Mouse (Mus musculus): Measurements from ENCODE around the gene Zfp619.
"Not testable (repeated sequence)": the region's sequence is repeated elsewhere in the genome, so short reads cannot be mapped to it uniquely, and the experiment has no call there.

The Zfp619 gene

DNA sequence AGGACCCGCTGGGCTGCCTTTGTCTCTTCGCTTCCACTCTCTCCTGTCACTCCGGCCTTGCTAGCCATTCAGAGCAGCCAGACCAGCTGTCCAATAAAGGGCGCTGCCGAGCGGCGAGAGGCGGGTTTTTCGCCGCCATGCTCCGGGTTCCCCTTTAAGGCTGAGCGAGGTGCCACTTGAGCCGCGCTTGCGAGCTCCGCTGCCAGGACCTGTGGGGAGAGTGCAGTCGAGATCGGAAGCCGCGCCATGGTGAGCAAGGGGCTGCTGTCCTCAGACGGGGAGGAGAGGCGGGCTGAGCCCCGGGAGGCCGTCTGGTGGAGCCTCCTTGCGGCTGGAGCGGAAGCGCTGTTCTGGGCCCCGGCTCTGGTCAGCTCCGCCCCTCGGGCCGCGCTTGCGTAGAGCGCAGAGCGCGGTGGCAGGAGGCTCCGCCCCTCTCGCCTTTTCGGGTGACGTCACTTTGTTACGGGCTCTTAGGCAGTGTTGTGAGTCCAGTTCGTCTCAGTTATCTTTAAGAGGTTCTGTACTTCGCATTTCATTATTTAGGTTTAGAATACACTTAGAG is at the start of gene Zfp619:
TSS of gene Zfp619 (plus strand) at position 151 of the 562 bp plus-strand sequence.
- peak; percentile 95 for DNase-seq (ENCODE audit: extremely low spot score)

DNA sequence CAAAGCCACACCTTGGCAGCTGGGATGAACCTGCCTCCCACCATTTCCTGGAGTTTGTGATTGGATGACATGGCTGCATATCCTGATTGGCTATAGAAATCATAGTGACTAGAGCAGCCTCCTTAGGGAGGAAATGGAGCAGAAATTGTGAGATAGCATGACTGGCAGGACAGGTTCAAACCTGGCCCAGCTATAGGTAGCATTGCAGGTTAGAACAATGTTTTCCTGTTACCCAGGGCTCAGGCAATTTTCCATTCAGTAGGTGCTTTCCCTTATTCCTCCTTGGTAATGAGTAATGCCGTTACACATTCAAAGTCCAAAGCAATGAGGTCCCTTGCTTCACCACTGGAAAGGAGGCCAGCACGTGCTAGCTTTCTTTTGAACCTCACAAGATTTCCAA is 38.6 kb upstream of the Zfp619 start:
- DNase-seq (ENCODE audit: extremely low spot score) = no peak

GRCm38 (mm10) chr7:39484384-39484783 is 33.2 kb upstream of the Zfp619 start:
- DNase-seq (ENCODE audit: extremely low spot score) = no peak

DNA sequence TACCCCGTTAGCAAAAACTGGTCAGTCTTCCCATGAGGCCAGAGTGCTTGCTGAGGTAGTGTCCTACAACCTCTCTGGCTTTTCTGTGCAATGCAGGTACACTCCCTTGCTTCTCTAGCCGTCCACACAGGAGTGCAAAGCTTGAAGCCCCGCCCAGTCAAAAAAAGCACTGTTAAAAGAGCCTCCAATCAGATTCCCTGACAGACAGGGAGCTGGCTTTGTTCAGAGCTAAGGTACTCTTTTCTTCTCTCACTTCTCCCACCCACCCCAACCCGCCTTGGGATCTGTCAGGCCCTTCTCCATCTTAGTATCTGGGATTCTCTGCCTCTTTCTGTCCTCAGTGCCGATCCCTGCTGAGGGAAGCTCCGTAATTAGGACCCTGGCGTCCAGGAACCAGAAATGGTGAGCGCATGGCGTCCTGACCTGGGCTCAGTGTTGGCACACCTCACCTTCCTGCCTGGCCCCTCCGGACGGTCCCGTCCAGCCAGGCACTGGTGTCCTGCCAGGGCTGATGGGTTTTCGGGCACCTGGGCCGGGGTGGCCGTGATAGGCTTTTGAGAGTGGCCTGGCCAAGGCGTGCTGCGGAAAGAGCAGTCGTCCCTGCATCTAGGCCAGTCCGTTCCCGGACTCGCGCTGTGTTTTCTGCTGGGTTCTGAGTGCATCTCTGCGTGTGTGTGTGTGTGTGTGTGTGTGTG is 30.3 kb upstream of the Zfp619 start:
- DNase-seq (ENCODE audit: extremely low spot score) = peak; percentile 49

GRCm38 (mm10) chr7:39487854-39488205 is 29.7 kb upstream of the Zfp619 start:
- DNase-seq (ENCODE audit: extremely low spot score) = peak; percentile 0

GRCm38 (mm10) chr7:39494646-39495045 is 22.9 kb upstream of the Zfp619 start:
- no peak for DNase-seq (ENCODE audit: extremely low spot score)

GRCm38 (mm10) chr7:39504100-39504499 is 13.5 kb upstream of the Zfp619 start:
- DNase-seq (ENCODE audit: extremely low spot score) = no peak

GRCm38 (mm10) chr7:39518362-39518761 is 796 bp downstream of the Zfp619 start:
- DNase-seq (ENCODE audit: extremely low spot score) = peak; percentile 5

DNA sequence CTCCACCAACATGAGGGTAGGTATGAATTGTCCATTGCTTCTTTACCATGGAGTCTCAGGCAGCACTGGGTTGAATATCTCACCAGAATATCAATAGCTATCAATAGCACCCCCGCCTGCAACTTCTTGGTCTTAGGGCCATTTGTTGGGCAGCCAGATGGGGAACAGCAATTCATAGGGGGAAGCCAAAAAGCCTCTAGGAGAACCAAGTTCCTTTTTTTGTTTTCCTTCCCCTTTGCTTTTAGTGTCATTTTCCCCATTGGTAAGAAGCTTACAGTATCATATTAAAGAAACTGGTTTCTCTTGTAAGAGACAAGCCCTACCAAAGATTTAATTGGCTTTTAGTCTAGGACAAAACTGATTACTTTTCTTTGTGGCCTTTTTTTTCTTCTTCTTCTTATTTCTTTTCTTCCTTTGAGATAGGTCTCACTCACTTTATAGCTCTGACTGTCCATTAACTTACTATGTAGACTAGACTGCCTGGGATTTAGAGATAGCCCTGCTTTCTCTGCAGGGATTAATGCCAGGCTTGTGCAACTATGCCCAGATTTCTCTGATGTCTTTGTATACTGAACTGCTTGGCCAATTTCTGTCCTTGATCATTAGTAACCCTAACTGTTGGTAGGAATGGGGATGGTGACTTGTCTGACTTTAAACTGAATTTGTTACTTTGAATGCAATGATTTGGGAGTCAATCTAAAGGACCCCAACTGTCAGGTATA is 6.3 kb downstream of the Zfp619 start:
- no peak for DNase-seq (ENCODE audit: extremely low spot score)

DNA sequence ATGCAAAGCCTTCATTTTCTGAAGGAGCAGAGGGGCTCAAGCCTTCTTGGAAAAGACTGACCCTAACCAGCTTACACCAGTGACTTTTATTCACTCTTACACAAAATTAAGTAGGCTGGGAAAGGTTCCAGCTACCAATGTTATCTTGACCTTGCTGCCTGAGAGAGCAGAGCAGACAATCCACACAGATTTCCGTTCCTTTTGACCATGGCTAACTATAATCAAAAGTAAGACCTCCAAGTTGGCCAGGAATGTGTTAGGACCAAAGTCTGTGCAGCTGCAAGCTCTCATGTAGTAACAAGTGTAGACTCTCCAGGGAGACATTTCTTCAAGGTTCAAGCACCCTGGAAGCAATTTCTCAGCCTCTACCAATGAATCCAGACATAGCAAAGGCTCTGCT is 25.6 kb downstream of the Zfp619 start:
- DNase-seq (ENCODE audit: extremely low spot score) = no peak

- DNase-seq (ENCODE audit: extremely low spot score) = peak; percentile 84
Measured at GRCm38 (mm10) chr7:39544242-39545111, 26.9 kb downstream of the Zfp619 start.

DNA sequence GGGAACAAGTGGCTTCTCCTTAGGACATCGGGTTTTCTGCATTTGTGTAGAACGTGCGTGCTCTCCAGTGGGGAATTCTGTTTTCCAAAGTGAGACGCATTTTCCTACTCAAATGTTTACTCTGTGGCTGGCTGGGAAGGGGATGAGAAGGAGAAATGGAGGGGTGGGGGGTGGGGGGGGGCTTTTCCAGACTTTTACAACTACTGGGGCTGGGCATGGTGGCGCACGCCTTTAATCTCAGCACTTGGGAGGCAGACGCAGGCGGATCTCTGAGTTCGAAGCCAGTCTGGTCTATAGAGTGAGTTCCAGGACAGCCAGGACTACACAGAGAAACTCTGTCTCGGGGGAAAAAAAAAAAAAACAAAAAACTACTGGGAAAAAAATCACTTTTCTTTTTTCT is 27.6 kb downstream of the Zfp619 start:
- DNase-seq (ENCODE audit: extremely low spot score) = peak; percentile 5

- DNase-seq (ENCODE audit: extremely low spot score) = no peak
Measured at GRCm38 (mm10) chr7:39549336-39549735, 31.8 kb downstream of the Zfp619 start.

DNA sequence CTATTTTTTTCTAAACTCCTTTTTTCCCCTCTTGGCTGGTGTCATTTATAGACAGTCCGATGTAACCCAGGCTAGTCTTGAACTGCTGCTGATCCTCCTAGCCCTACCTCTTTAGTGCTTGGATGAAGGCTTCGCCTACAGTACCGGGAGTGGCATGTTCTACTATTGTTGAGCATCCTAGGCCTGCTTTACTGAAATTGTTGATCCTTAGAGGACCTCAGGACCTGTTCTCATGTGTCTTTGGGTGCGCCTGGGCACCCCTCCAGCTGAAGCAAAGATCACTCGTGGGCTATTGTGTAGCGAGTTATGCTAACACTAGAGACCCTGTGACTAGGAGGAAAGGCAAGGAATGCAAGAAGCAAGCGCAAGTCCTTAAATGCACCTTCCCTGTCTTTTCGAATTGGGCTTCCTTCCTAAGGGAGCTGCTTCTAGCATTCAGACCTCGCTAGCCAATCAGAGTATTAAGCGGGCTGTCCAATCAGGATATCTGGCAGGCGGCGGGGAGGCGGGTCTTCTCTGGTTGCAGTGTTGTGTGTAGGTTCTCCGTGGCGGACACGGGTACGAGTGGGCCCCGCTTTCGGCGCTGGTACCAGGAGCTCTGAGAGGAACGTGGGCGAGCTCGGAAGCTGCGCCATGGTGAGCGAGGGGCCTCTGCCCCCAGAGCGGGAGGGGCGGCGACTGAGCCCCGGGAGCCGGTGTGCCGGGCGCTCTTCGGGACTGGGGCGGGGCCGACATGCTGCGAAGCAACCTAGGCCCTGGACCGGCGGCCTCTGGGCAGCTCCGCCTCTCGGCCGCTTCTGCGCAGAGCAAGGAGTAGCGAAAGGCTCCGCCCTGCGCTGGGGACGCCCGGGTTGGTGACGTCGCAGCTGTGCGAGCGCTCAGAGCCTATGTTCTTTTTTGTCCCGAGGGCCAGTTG is 34.7 kb downstream of the Zfp619 start:
- peak; percentile 94 for DNase-seq (ENCODE audit: extremely low spot score)

- DNase-seq (ENCODE audit: extremely low spot score) = peak; percentile 5
Measured at GRCm38 (mm10) chr7:39552993-39553392, 35.4 kb downstream of the Zfp619 start.

DNA sequence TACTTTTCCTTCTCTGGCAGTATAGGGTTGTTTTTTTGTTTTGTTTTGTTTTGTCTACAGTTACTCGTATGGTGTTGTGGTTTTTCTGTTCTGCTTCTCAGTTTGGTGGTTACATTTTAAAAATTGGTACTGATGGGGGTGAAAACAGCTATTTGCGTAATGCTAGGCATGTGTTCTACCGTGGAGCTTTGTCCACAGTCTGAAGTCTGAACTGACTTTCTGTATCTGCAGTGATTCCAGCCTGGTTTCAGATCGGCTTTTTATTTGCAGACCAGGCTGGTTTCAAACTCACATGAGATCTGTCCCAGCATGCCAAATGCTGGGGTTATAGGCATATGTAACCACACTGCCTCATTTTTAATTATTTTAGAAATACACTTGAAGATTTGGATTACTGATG is 36.3 kb downstream of the Zfp619 start:
- no peak for DNase-seq (ENCODE audit: extremely low spot score)

GRCm38 (mm10) chr7:39580066-39580465 is 62.5 kb downstream of the Zfp619 start:
- DNase-seq (ENCODE audit: extremely low spot score) = no peak

DNA sequence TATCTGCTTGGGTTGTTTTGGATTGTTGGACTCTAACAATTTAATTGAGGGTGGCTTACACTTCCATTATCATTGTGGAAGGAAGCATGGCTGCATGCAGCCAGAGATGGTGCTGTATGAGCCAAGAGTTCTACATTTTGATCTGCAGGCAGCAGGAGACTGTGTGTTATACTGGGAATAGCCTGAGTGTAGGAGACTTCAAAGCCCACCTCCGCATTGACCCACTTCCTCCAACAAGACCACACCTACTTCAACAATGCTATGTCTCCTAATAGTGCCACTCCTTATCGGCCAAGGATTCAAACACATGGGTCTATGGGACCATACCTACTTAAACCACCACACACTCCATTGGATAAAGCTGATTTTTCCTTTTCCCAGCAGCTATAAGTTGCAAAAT is 63.0 kb downstream of the Zfp619 start:
- DNase-seq (ENCODE audit: extremely low spot score) = no peak

DNA sequence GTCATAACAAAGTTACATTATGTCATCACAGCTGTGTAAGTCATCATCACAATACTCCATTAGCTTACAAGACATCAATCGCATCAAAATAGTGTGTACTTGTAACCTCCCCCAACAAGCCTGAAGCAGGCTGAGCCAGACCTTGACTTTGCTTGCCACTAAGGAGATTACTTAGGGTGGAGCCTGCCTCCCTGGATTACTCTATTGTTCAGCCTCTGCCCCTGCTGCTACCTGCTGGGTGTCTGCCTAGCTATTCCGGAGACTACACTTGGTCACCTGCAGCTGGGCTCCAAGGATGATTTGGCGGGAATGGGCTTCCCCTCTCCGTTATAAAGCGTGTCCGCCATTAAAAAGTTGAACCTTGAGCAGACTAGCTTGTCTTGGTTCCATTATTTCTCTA is 69.3 kb downstream of the Zfp619 start:
- DNase-seq (ENCODE audit: extremely low spot score) = not testable (repeated sequence)

DNA sequence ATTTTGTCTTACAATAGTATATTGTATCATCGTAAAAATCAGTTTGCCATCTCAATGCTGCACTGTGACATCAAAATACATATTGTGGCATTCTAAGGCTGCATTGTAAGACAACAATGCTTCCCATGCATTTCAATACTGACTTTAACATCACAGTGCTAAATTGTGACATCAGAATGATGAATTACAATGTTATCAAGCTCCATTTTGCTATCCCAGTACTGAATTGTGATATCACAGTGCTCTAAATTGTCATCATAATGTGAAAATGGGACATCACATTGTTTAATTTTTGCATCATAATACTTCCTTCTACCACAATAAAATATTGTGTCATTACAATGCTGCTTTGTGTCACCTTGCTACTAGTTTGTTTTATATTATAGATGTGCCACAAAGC is 70.5 kb downstream of the Zfp619 start:
- no peak for DNase-seq (ENCODE audit: extremely low spot score)

- DNase-seq (ENCODE audit: extremely low spot score) = peak; percentile 45
Measured at GRCm38 (mm10) chr7:39588471-39589041, 71.0 kb downstream of the Zfp619 start.

Measured in embryo, embryonic 9.5 days (tissue).